Mouse (Mus musculus): ENCODE measurements around the gene Fbxw11. TPM values are rescaled to one million over a fixed set of nuclear protein-coding genes. Genes with fewer than 3 reads are reported as not detected.

Gene Fbxw11
- polyA plus RNA-seq, 1 experiment from 2014 or later, result 59.0 TPM

- H3K4me2 ChIP-seq (ENCODE audit: low read depth, low read length), result no peak overlapping the region
- H3K4me3 ChIP-seq (ENCODE audit: low read length), result no peak overlapping the region
- no peak overlapping the region for H3K27ac ChIP-seq (ENCODE audit: low read length)
- WGBS, result 77% methylated on average over 12 of the region's 12 CpGs
- no peak for ATAC-seq
- H3K4me1 ChIP-seq (ENCODE audit: control insufficient read depth, insufficient read depth, low read length), result no peaks in the 10 kb centered on the region
- H3K9me3 ChIP-seq (ENCODE audit: control insufficient read depth, low read length), result no peaks in the 10 kb centered on the region
- no peaks in the 10 kb centered on the region for H3K36me3 ChIP-seq (ENCODE audit: control insufficient read depth, insufficient read depth, low read length)
- H3K27me3 ChIP-seq (replicated peaks; ENCODE audit: control insufficient read depth, insufficient read depth, low read length), result no peaks in the 10 kb centered on the region
- H3K9ac ChIP-seq (ENCODE audit: low read depth, low read length), result no peak overlapping the region
These were observed 126.3 kb downstream of the Fbxw11 start for GRCm38 (mm10) chr11:32768642-32769343.

- H3K4me1 ChIP-seq (ENCODE audit: control insufficient read depth, insufficient read depth, low read length), result 0 out of 2 replicates have a peak, but pooled peaks cover 5% of the 10 kb centered on the region
- no peak overlapping the region for H3K4me2 ChIP-seq (ENCODE audit: low read depth, low read length)
- no peak overlapping the region for H3K9ac ChIP-seq (ENCODE audit: low read depth, low read length)
- H3K27me3 ChIP-seq (replicated peaks; ENCODE audit: control insufficient read depth, insufficient read depth, low read length), result no peaks in the 10 kb centered on the region
- ATAC-seq, result no peak
- no peaks in the 10 kb centered on the region for H3K36me3 ChIP-seq (ENCODE audit: control insufficient read depth, insufficient read depth, low read length)
- H3K9me3 ChIP-seq (ENCODE audit: control insufficient read depth, low read length), result peaks cover 4% of the 10 kb centered on the region; the same call in 1 of the 2 replicates
- 35% methylated on average over 11 of the region's 11 CpGs for WGBS
- H3K4me3 ChIP-seq (ENCODE audit: low read length), result no peak overlapping the region
- no peak overlapping the region for H3K27ac ChIP-seq (ENCODE audit: low read length)
These were observed 138.4 kb downstream of the Fbxw11 start for GRCm38 (mm10) chr11:32780747-32781536.

GRCm38 (mm10) chr11:32781633-32782404, 139.3 kb downstream of the Fbxw11 start:
- Histone ChIP-seq H3K27me3 (replicated peaks; ENCODE audit: control insufficient read depth, insufficient read depth, low read length) (no peaks in the 10 kb centered on the region), H3K4me2 (ENCODE audit: low read depth, low read length) (no peak overlapping the region), H3K4me3 (ENCODE audit: low read length) (no peak overlapping the region), H3K4me1 (ENCODE audit: control insufficient read depth, insufficient read depth, low read length) (0 out of 2 replicates have a peak, but pooled peaks cover 5% of the 10 kb centered on the region), H3K9ac (ENCODE audit: low read depth, low read length) (no peak overlapping the region), H3K27ac (ENCODE audit: low read length) (no peak overlapping the region), H3K36me3 (ENCODE audit: control insufficient read depth, insufficient read depth, low read length) (no peaks in the 10 kb centered on the region), H3K9me3 (ENCODE audit: control insufficient read depth, low read length) (no peaks in the 10 kb centered on the region)
- no peak for ATAC-seq
- 38% methylated on average over 2 of the region's 2 CpGs for WGBS

GRCm38 (mm10) chr11:32782724-32783123, 140.2 kb downstream of the Fbxw11 start:
- Histone ChIP-seq H3K4me1 (ENCODE audit: control insufficient read depth, insufficient read depth, low read length) (0 out of 2 replicates have a peak, but pooled peaks cover 5% of the 10 kb centered on the region), H3K27ac (ENCODE audit: low read length) (no peak overlapping the region), H3K4me2 (ENCODE audit: low read depth, low read length) (no peak overlapping the region), H3K36me3 (ENCODE audit: control insufficient read depth, insufficient read depth, low read length) (no peaks in the 10 kb centered on the region), H3K9me3 (ENCODE audit: control insufficient read depth, low read length) (no peaks in the 10 kb centered on the region), H3K9ac (ENCODE audit: low read depth, low read length) (no peak overlapping the region), H3K27me3 (replicated peaks; ENCODE audit: control insufficient read depth, insufficient read depth, low read length) (no peaks in the 10 kb centered on the region), H3K4me3 (ENCODE audit: low read length) (no peak overlapping the region)
- no peak for ATAC-seq
- 56% methylated on average over 3 of the region's 3 CpGs for WGBS

- ATAC-seq, result no peak
- Histone ChIP-seq H3K36me3 (ENCODE audit: control insufficient read depth, insufficient read depth, low read length) (no peaks in the 10 kb centered on the region), H3K4me1 (ENCODE audit: control insufficient read depth, insufficient read depth, low read length) (0 out of 2 replicates have a peak, but pooled peaks cover 3% of the 10 kb centered on the region), H3K27ac (ENCODE audit: low read length) (no peak overlapping the region), H3K4me2 (ENCODE audit: low read depth, low read length) (no peak overlapping the region), H3K9me3 (ENCODE audit: control insufficient read depth, low read length) (no peaks in the 10 kb centered on the region), H3K27me3 (replicated peaks; ENCODE audit: control insufficient read depth, insufficient read depth, low read length) (no peaks in the 10 kb centered on the region), H3K4me3 (ENCODE audit: low read length) (no peak overlapping the region), H3K9ac (ENCODE audit: low read depth, low read length) (no peak overlapping the region)
- WGBS, result 79% methylated on average over 6 of the region's 6 CpGs
These were observed 143.1 kb downstream of the Fbxw11 start for GRCm38 (mm10) chr11:32785591-32786147.

- 73% methylated on average over 5 of the region's 5 CpGs for WGBS
- Histone ChIP-seq H3K4me1 (ENCODE audit: control insufficient read depth, insufficient read depth, low read length) (no peaks in the 10 kb centered on the region), H3K9me3 (ENCODE audit: control insufficient read depth, low read length) (no peaks in the 10 kb centered on the region), H3K4me3 (ENCODE audit: low read length) (no peak overlapping the region), H3K36me3 (ENCODE audit: control insufficient read depth, insufficient read depth, low read length) (no peaks in the 10 kb centered on the region), H3K27me3 (replicated peaks; ENCODE audit: control insufficient read depth, insufficient read depth, low read length) (no peaks in the 10 kb centered on the region), H3K4me2 (ENCODE audit: low read depth, low read length) (no peak overlapping the region), H3K9ac (ENCODE audit: low read depth, low read length) (no peak overlapping the region), H3K27ac (ENCODE audit: low read length) (no peak overlapping the region)
- no peak for ATAC-seq
These were observed 143.7 kb downstream of the Fbxw11 start for GRCm38 (mm10) chr11:32786201-32786600.

- Histone ChIP-seq H3K9ac (ENCODE audit: low read depth, low read length) (no peak overlapping the region), H3K9me3 (ENCODE audit: control insufficient read depth, low read length) (no peaks in the 10 kb centered on the region), H3K4me1 (ENCODE audit: control insufficient read depth, insufficient read depth, low read length) (0 out of 2 replicates have a peak, but pooled peaks cover 3% of the 10 kb centered on the region), H3K4me2 (ENCODE audit: low read depth, low read length) (no peak overlapping the region), H3K4me3 (ENCODE audit: low read length) (no peak overlapping the region), H3K27me3 (replicated peaks; ENCODE audit: control insufficient read depth, insufficient read depth, low read length) (no peaks in the 10 kb centered on the region), H3K27ac (ENCODE audit: low read length) (no peak overlapping the region), H3K36me3 (ENCODE audit: control insufficient read depth, insufficient read depth, low read length) (no peaks in the 10 kb centered on the region)
- no peak for ATAC-seq
- 58% methylated on average over 10 of the region's 10 CpGs for WGBS
These were observed 152.4 kb downstream of the Fbxw11 start for GRCm38 (mm10) chr11:32794759-32795445.
